Mouse (Mus musculus) liver, postnatal 0 days (tissue): ENCODE data around the gene Yy1.

ENCODE experiments used
- CTCF ChIP-seq: sonication (generic); IDR thresholded peaks from 2 replicates; pipeline ENCODE4 v1.5.1; 2016; ENCODE audit warnings: antibody characterized with exemption, low read depth
- EP300 ChIP-seq: IDR thresholded peaks from 2 replicates; pipeline ENCODE4 v1.6.1; 2016; ENCODE audit warnings: antibody characterized with exemption, low read depth, mild to moderate bottlenecking

- TF ChIP-seq CTCF = no peak
- TF ChIP-seq EP300 = no peak
These were observed 32.8 kb upstream of the Yy1 start for GRCm38 (mm10) chr12:108760016-108760415.
